11 mouse cellular contexts compared by ENCODE assay signal in genomic region chr12:3850165-3850564, GRCm38 (mm10). TPM values are rescaled to one million over a fixed set of nuclear protein-coding genes. Genes with fewer than 3 reads are reported as not detected.
DNase-seq lines count a peak whose midpoint lies in the region; ATAC-seq lines count a peak whose summit lies in the region.
"Had no signal": no experiment of that assay in that cellular context is flagged by ENCODE, and none has a peak within 500 bp of the region (broad histone marks: within the 10 kb centered on the region; RNA-seq: fewer than 3 reads in every experiment).

No protein-coding gene starts in this region.

- 0 out of 2 replicates have a peak overlapping the region, but pooled peaks have one; percentile 23 for H3K9ac ChIP-seq in hindbrain, embryonic 11.5 days (ENCODE audit: low read depth, low read length)
- no peak overlapping the region for H3K9ac ChIP-seq in hindbrain, embryonic 14.5 days
- no peak overlapping the region for H3K9ac ChIP-seq in forebrain, embryonic 13.5 days
- H3K9ac ChIP-seq in midbrain, embryonic 12.5 days (replicated peaks), result no peak overlapping the region
- H3K9ac ChIP-seq: heart, embryonic 12.5 days had no signal

- ATAC-seq in hindbrain, embryonic 11.5 days (ENCODE audit: low FRiP score), result peak; percentile 60; the same call in 1 of the 2 replicates
- no peak for ATAC-seq in hindbrain, embryonic 14.5 days (ENCODE audit: low FRiP score)
- no peak for ATAC-seq in forebrain, embryonic 13.5 days
- ATAC-seq in midbrain, embryonic 12.5 days (ENCODE audit: low FRiP score, low read depth), result no peak

- no peaks in the 10 kb centered on the region for H3K27me3 ChIP-seq in hindbrain, embryonic 11.5 days (ENCODE audit: control insufficient read depth, insufficient read depth, low read length)
- no peaks in the 10 kb centered on the region for H3K27me3 ChIP-seq in hindbrain, embryonic 14.5 days (ENCODE audit: control insufficient read depth, insufficient read depth, low read length)
- no peaks in the 10 kb centered on the region for H3K27me3 ChIP-seq in forebrain, embryonic 13.5 days
- no peaks in the 10 kb centered on the region for H3K27me3 ChIP-seq in midbrain, embryonic 12.5 days
- H3K27me3 ChIP-seq: heart, embryonic 12.5 days had no signal

- DNase-seq in hindbrain, embryonic 11.5 days (ENCODE audit: low spot score), result peak; percentile 29
- no peak for DNase-seq in hindbrain, embryonic 14.5 days (ENCODE audit: low spot score)
- DNase-seq in brain, adult 2 months (ENCODE audit: low read depth, low spot score), result peak; percentile 54
- DNase-seq in frontal cortex, postnatal 36 days (ENCODE audit: low spot score in 2 of 2), result no peak
- DNase-seq in adrenal gland, adult 2 months, result no peak
- no peak for DNase-seq in gastrocnemius, postnatal 10 days
- DNase-seq: kidney, postnatal 14 days had no signal

- peaks cover 6% of the 10 kb centered on the region for H3K4me1 ChIP-seq in hindbrain, embryonic 11.5 days (replicated peaks; ENCODE audit: control insufficient read depth, insufficient read depth, low read length)
- H3K4me1 ChIP-seq in hindbrain, embryonic 14.5 days (replicated peaks; ENCODE audit: control insufficient read depth, insufficient read depth, low read length), result peaks cover 5% of the 10 kb centered on the region; the same call in 1 of the 2 replicates
- H3K4me1 ChIP-seq in forebrain, embryonic 13.5 days, result no peaks in the 10 kb centered on the region
- peaks cover 5% of the 10 kb centered on the region; the same call in 1 of the 2 replicates for H3K4me1 ChIP-seq in midbrain, embryonic 12.5 days

- H3K4me3 ChIP-seq in hindbrain, embryonic 11.5 days (ENCODE audit: low read depth, low read length), result no peak overlapping the region
- no peak overlapping the region for H3K4me3 ChIP-seq in hindbrain, embryonic 14.5 days (replicated peaks; ENCODE audit: low read length)
- no peak overlapping the region for H3K4me3 ChIP-seq in forebrain, embryonic 13.5 days
- H3K4me3 ChIP-seq in midbrain, embryonic 12.5 days, result no peak overlapping the region
- H3K4me3 ChIP-seq: erythroblast, embryonic 14.5 days; heart, embryonic 12.5 days had no signal

- H3K9me3 ChIP-seq in hindbrain, embryonic 11.5 days (ENCODE audit: control insufficient read depth, low read length), result no peaks in the 10 kb centered on the region
- H3K9me3 ChIP-seq in hindbrain, embryonic 14.5 days (ENCODE audit: control insufficient read depth, low read length), result no peaks in the 10 kb centered on the region
- H3K9me3 ChIP-seq in forebrain, embryonic 13.5 days (replicated peaks), result no peaks in the 10 kb centered on the region
- no peaks in the 10 kb centered on the region for H3K9me3 ChIP-seq in midbrain, embryonic 12.5 days
- H3K9me3 ChIP-seq: heart, embryonic 12.5 days had no signal

- no peaks in the 10 kb centered on the region for H3K36me3 ChIP-seq in hindbrain, embryonic 11.5 days (ENCODE audit: control insufficient read depth, insufficient read depth, low read length)
- H3K36me3 ChIP-seq in hindbrain, embryonic 14.5 days (replicated peaks; ENCODE audit: control insufficient read depth, insufficient read depth), result peaks cover 35% of the 10 kb centered on the region
- H3K36me3 ChIP-seq in forebrain, embryonic 13.5 days (ENCODE audit: poor library complexity, severe bottlenecking), result peaks cover 51% of the 10 kb centered on the region
- peaks cover 12% of the 10 kb centered on the region; the same call in 1 of the 2 replicates for H3K36me3 ChIP-seq in midbrain, embryonic 12.5 days

- 23% methylated on average over 5 of the region's 5 CpGs for WGBS in hindbrain, embryonic 11.5 days
- 25% methylated on average over 5 of the region's 5 CpGs for WGBS in hindbrain, embryonic 14.5 days
- WGBS in forebrain, embryonic 13.5 days, result 63% methylated on average over 5 of the region's 5 CpGs
- 54% methylated on average over 5 of the region's 5 CpGs for WGBS in midbrain, embryonic 12.5 days

- no peak overlapping the region for H3K4me2 ChIP-seq in hindbrain, embryonic 11.5 days (replicated peaks; ENCODE audit: low read depth, low read length)
- H3K4me2 ChIP-seq in hindbrain, embryonic 14.5 days (replicated peaks), result no peak overlapping the region
- H3K4me2 ChIP-seq in forebrain, embryonic 13.5 days, result no peak overlapping the region
- no peak overlapping the region for H3K4me2 ChIP-seq in midbrain, embryonic 12.5 days (replicated peaks)
- H3K4me2 ChIP-seq: heart, embryonic 12.5 days had no signal

- peak overlapping the region; percentile 56; the same call in 1 of the 2 replicates for H3K27ac ChIP-seq in hindbrain, embryonic 11.5 days (ENCODE audit: low read depth, low read length)
- no peak overlapping the region for H3K27ac ChIP-seq in hindbrain, embryonic 14.5 days
- H3K27ac ChIP-seq in forebrain, embryonic 13.5 days, result 0 out of 2 replicates have a peak overlapping the region, but pooled peaks have one; percentile 25
- H3K27ac ChIP-seq in midbrain, embryonic 12.5 days (replicated peaks), result peak overlapping the region; percentile 42; the same call in 1 of the 2 replicates

RNA-seq across cellular contexts. Expression of gene Dnmt3a, which starts 44.4 kb away (rescaled TPM):
- 68.6 and 75.5 TPM in 2 replicates for polyA plus RNA-seq in hindbrain, embryonic 11.5 days (2014; fragmentation: Nextera tagmentation; extraction: Ambion mirVana)
- 61.9 and 62.1 TPM in 2 replicates for polyA plus RNA-seq in hindbrain, embryonic 14.5 days (2014; fragmentation: Nextera tagmentation; extraction: Ambion mirVana)
- polyA plus RNA-seq in forebrain, embryonic 13.5 days (2015; fragmentation: Nextera tagmentation; extraction: Ambion mirVana), result 98.5 and 110 TPM in 2 replicates
- 137 and 143 TPM in 2 replicates for polyA plus RNA-seq in midbrain, embryonic 12.5 days (2016; fragmentation: Nextera tagmentation; extraction: Ambion mirVana)
- 10 to 100 TPM; 36.7 to 42.4 TPM for total RNA-seq in adrenal gland, adult 2 months (2021)
- polyA plus RNA-seq in adrenal gland, adult 2 months (2012; rRNA removed), result 9.7 and 10.2 TPM in 2 replicates
- total RNA-seq in gastrocnemius, postnatal 10 days (2021), result 100 to 1,000 TPM; 154 to 172 TPM

Comparison
In these comparisons a context has a peak if more than half of its experiments do, and no peak if none do; other contexts are left out.
1. DNase-seq: peak in hindbrain, embryonic 11.5 days (single experiment) and brain, adult 2 months (single experiment); none in hindbrain, embryonic 14.5 days (single experiment), frontal cortex, postnatal 36 days (0 of 2), adrenal gland, adult 2 months (single experiment) and gastrocnemius, postnatal 10 days (single experiment).